Mouse (Mus musculus): ENCODE results near the gene Nxph2.
"Not testable (repeated sequence)": the region's sequence is repeated elsewhere in the genome, so short reads cannot be mapped to it uniquely, and the experiment has no call there.

Gene Nxph2

GRCm38 (mm10) chr2:23320746-23321585 lies at the start of gene Nxph2:
Gene Nxph2 (plus strand): TSS chr2:23321246.
- DNase-seq (ENCODE audit: low spot score in 2 of 2) = peak in 1 of 2 experiments; percentile 57

GRCm38 (mm10) chr2:23290991-23291390 lies 30.1 kb upstream of the Nxph2 start:
- not testable (repeated sequence) for DNase-seq (ENCODE audit: low spot score in 2 of 2)

GRCm38 (mm10) chr2:23314869-23315268 lies 6.2 kb upstream of the Nxph2 start:
- DNase-seq (ENCODE audit: low spot score in 2 of 2) = no peak

Measured in urinary bladder, postnatal 4 days (tissue).